Mouse (Mus musculus) CH12.LX (cell line): ENCODE measurements around the gene Fn3krp. TPM values are rescaled to one million over a fixed set of nuclear protein-coding genes. Genes with fewer than 3 reads are reported as not detected.
A peak's percentile ranks its signal among the peaks of the same experiment; 100 is the strongest.

Experiments used
- DNase-seq: peaks from one replicate; pipeline ENCODE4 v3.0.0-alpha.2; 2013; ENCODE audit errors: extremely low read depth
- H3K27ac ChIP-seq: 2 replicates; pipeline ENCODE4 v1.5.1; 2012; ENCODE audit warnings: low read depth, mild to moderate bottlenecking, control low read depth, moderate library complexity; ENCODE audit not compliant: insufficient read depth
- H3K27me3 ChIP-seq: replicated peaks from 2 replicates; pipeline ENCODE3; 2012; ENCODE audit warnings: inconsistent platforms
- H3K36me3 ChIP-seq, 2 experiments: replicated peaks in 1 of 2; 2 replicates each; pipeline versions ENCODE3 to v1.6.1; 2012; ENCODE audit warnings: inconsistent platforms in 1 of 2, low read length in 1 of 2, mild to moderate bottlenecking in 1 of 2, mixed read lengths in 1 of 2, moderate library complexity in 1 of 2; ENCODE audit not compliant: control insufficient read depth in 1 of 2, insufficient read depth in 1 of 2
- H3K4me1 ChIP-seq, 2 experiments: 2 replicates each; pipeline ENCODE4 v1.6.1; 2012; ENCODE audit warnings: inconsistent platforms in 1 of 2, moderate library complexity in 1 of 2; ENCODE audit not compliant: insufficient read depth in 2 of 2, control insufficient read depth in 1 of 2
- H3K4me2 ChIP-seq: 2 replicates; pipeline ENCODE4 v1.6.1; 2012; ENCODE audit warnings: low read depth, mild to moderate bottlenecking, control low read depth; ENCODE audit not compliant: poor library complexity, insufficient read depth, severe bottlenecking
- H3K4me3 ChIP-seq, 3 experiments: fragments of 150-350 bp in 1 of 3; sonication (generic) in 1 of 3; replicated peaks in 1 of 3; 2 replicates each; pipeline versions ENCODE3 to v1.5.1; 2011 to 2012; ENCODE audit warnings: low read depth in 2 of 3, low read length in 2 of 3, mild to moderate bottlenecking in 2 of 3, moderate library complexity in 2 of 3, control low read depth in 1 of 3, improper control_type of control experiment in 1 of 3, inconsistent platforms in 1 of 3, mixed read lengths in 1 of 3; ENCODE audit not compliant: poor library complexity in 1 of 3
- H3K79me2 ChIP-seq: replicated peaks from 2 replicates; pipeline ENCODE4 v1.6.1; 2012; ENCODE audit warnings: mild to moderate bottlenecking, moderate library complexity; ENCODE audit not compliant: control insufficient read depth, poor library complexity, insufficient read depth, severe bottlenecking; ENCODE audit errors: extremely low read depth
- H3K9ac ChIP-seq: 2 replicates; pipeline ENCODE4 v1.6.1; 2012; ENCODE audit warnings: low read depth, mild to moderate bottlenecking, control low read depth, moderate library complexity; ENCODE audit not compliant: insufficient read depth
- H3K9me3 ChIP-seq: replicated peaks from 2 replicates; pipeline ENCODE3; 2012; ENCODE audit warnings: low read length, inconsistent platforms, mixed read lengths
- BHLHE40 ChIP-seq: IDR thresholded peaks from 2 replicates; pipeline ENCODE4 v1.6.1; 2011; ENCODE audit warnings: mild to moderate bottlenecking, low read depth, low read length, improper control_type of control experiment
- CTCF ChIP-seq, 2 experiments: IDR thresholded peaks in 1 of 2; conservative IDR thresholded peaks in 1 of 2; 2 replicates each; pipeline ENCODE4 v1.5.1; 2011 to 2012; ENCODE audit warnings: low read depth in 2 of 2, low read length in 2 of 2, improper control_type of control experiment in 1 of 2, inconsistent platforms in 1 of 2, mild to moderate bottlenecking in 1 of 2, moderate library complexity in 1 of 2
- EP300 ChIP-seq: IDR thresholded peaks from 2 replicates; pipeline ENCODE4 v1.6.1; 2011; ENCODE audit warnings: low read length, improper control_type of control experiment
- KAT2A ChIP-seq: IDR thresholded peaks from 2 replicates; pipeline ENCODE4 v1.6.1; 2012; ENCODE audit warnings: low read length, improper control_type of control experiment, inconsistent platforms; ENCODE audit not compliant: insufficient replicate concordance
- RCOR1 ChIP-seq: conservative IDR thresholded peaks from 2 replicates; pipeline ENCODE4 v1.6.1; 2012; ENCODE audit warnings: low read depth, mild to moderate bottlenecking, inconsistent platforms, low read length, improper control_type of control experiment
- SIN3A ChIP-seq: IDR thresholded peaks from 2 replicates; pipeline ENCODE4 v1.6.1; 2012; ENCODE audit warnings: low read length, improper control_type of control experiment, inconsistent platforms
- SMC3 ChIP-seq: IDR thresholded peaks from 2 replicates; pipeline ENCODE4 v1.6.1; 2011; ENCODE audit warnings: low read depth, low read length, improper control_type of control experiment
- TCF12 ChIP-seq: IDR thresholded peaks from 2 replicates; pipeline ENCODE4 v1.6.1; 2014; ENCODE audit warnings: low read depth, mild to moderate bottlenecking, inconsistent platforms, low read length, improper control_type of control experiment
- USF1 ChIP-seq: IDR thresholded peaks from 2 replicates; pipeline ENCODE4 v1.6.1; 2014; ENCODE audit warnings: low read depth, mild to moderate bottlenecking, inconsistent platforms, low read length, improper control_type of control experiment
- USF2 ChIP-seq: conservative IDR thresholded peaks from 2 replicates; pipeline ENCODE4 v1.6.1; 2011; ENCODE audit warnings: low read depth, low read length, improper control_type of control experiment
- ZKSCAN1 ChIP-seq: IDR thresholded peaks from 2 replicates; pipeline ENCODE4 v1.6.1; 2012; ENCODE audit warnings: low read depth, inconsistent platforms, low read length, improper control_type of control experiment, borderline replicate concordance
- dilution Hi-C: fragments of 300-500 bp; cut with MboI; formaldehyde crosslinking; loops from 2 replicates; pipeline ENCODE4 v1.14.3; 2020; ENCODE audit warnings: low sequenced_read_pairs; ENCODE audit not compliant: extremely low pct_unique_long_range_greater_than_20kb, extremely low pct_ligation_motif_present
- in situ Hi-C: fragments of 300-500 bp; cut with MboI; formaldehyde crosslinking; loops from 3 replicates; pipeline ENCODE4 v1.14.3; 2019; ENCODE audit warnings: low sequenced_read_pairs, low pct_ligation_motif_present, low pct_unique_long_range_greater_than_20kb, mixed read lengths
- polyA plus RNA-seq: library from polyadenylated mRNA; unstranded; fragments of >175 nt; gene quantifications from 2 replicates; pipeline ENCODE4 v1.2.1, GENCODE M21; 2012; ENCODE audit warnings: low read depth; ENCODE audit not compliant: insufficient read length
- total RNA-seq, 2 experiments: library from RNA; depleted of rRNA; stranded (reverse); fragments of 300-350 nt in 1 of 2; fragments of >200 nt in 1 of 2; gene quantifications; 2 replicates each; pipeline ENCODE4 v1.2.3; 2012 to 2014

Fn3krp gene
- total and polyA plus RNA-seq, 3 experiments, result 3.6 to 11.2 (median 9.8) TPM

- H3K4me1 ChIP-seq, result peaks cover 0 to 7% of the 10 kb centered on the region in 2 experiments; a peak in 2 of 4 replicates
- H3K9me3 ChIP-seq, result no peaks in the 10 kb centered on the region
- H3K36me3 ChIP-seq, result peaks cover 5 to 16% of the 10 kb centered on the region in 2 experiments
- TF ChIP-seq KAT2A (no peak), CTCF (conservative IDR thresholded peaks at IDR 0.05 in 1 of 2, IDR thresholded peaks at IDR 0.05 in 1 of 2; ENCODE audit: low read depth in 2 of 2, low read length in 2 of 2) (no peak), USF1 (peak; percentile 39; the same call in 1 of the 2 replicates), TCF12 (no peak), BHLHE40 (peak; percentile 48), ZKSCAN1 (no peak), SIN3A (peak; percentile 64), EP300 (no peak), USF2 (no peak)
- TF ChIP-seq, all 38 proteins: peak for 3
- Histone ChIP-seq H3K27ac (no peak within 1 kb of the TSS), H3K27me3 (no peaks in the 10 kb centered on the region), H3K9ac (no peak within 1 kb of the TSS; the same call in 1 of the 2 replicates), H3K4me3 (peak within 1 kb of the TSS in 2 of 3 experiments; percentile 18 to 45), H3K4me2 (peak within 1 kb of the TSS; percentile 93), H3K79me2 (no peaks in the 10 kb centered on the region)
- no peak for DNase-seq
- dilution Hi-C loops (no loop called here), in situ Hi-C loops (no loop called here)
Observed at GRCm38 (mm10) chr11:121434156-121435155, 13.3 kb downstream of the Fn3krp start, which contains the start of gene Fn3k. Gene Fn3k (plus strand): TSS chr11:121434913.

- H3K4me3 ChIP-seq, result no peak overlapping the region
- H3K4me2 ChIP-seq, result no peak overlapping the region
- dilution Hi-C loops, result no loop called here
Observed at GRCm38 (mm10) chr11:121437236-121437635, 16.0 kb downstream of the Fn3krp start.

More at GRCm38 (mm10) chr11:121437236-121437635, 16.0 kb downstream of the Fn3krp start:
- no peak overlapping the region for H3K9ac ChIP-seq
- peaks cover 0 to 3% of the 10 kb centered on the region in 2 experiments for H3K36me3 ChIP-seq
- H3K27me3 ChIP-seq, result peaks cover 13% of the 10 kb centered on the region
- H3K9me3 ChIP-seq, result no peaks in the 10 kb centered on the region
- no peak for DNase-seq
- TF ChIP-seq CTCF (conservative IDR thresholded peaks at IDR 0.05 in 1 of 2, IDR thresholded peaks at IDR 0.05 in 1 of 2; ENCODE audit: low read depth in 2 of 2, low read length in 2 of 2) (no peak), RCOR1 (no peak), ZKSCAN1 (no peak), SMC3 (no peak)
- no peak overlapping the region for H3K27ac ChIP-seq
- in situ Hi-C loops, result no loop called here
- H3K4me1 ChIP-seq, result peaks cover 0 to 7% of the 10 kb centered on the region in 2 experiments; a peak in 2 of 4 replicates
- no peaks in the 10 kb centered on the region for H3K79me2 ChIP-seq
